Mouse (Mus musculus) C2C12 (cell line): ENCODE data around the gene Lpcat3.

ENCODE experiments used
- CTCF ChIP-seq: IDR thresholded peaks from one replicate; pipeline ENCODE4 v1.5.1; 2011; ENCODE audit not compliant: control insufficient read depth, insufficient read depth, insufficient read length
- MYOG ChIP-seq: IDR thresholded peaks from one replicate; pipeline ENCODE4 v1.6.1; 2011; ENCODE audit not compliant: control insufficient read depth, insufficient read length; ENCODE audit errors: extremely low read depth
- USF1 ChIP-seq: IDR thresholded peaks from one replicate; pipeline ENCODE4 v1.6.1; 2011; ENCODE audit warnings: low read depth, mild to moderate bottlenecking, control low read depth, moderate library complexity

DNA sequence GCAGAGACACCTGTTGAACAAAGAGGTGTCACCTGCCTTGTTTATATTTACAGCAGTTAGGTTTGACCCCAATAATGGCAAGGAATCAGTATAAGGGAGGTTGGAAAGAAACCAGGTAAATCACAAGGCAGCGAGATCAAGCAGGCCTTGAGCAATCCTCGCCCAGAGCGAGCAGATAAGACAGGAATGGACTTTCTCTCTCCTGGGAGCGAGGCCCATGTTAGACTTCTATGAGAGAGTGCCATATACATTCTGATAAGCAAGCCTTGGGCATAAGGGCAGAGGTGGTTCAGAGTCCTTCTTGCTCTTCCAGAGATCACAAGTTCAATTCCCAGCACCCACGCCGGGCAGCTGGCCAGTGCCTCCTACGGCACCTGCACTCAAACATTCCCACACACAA lies 15.9 kb downstream of the Lpcat3 start:
- no peak for TF ChIP-seq CTCF
- TF ChIP-seq USF1 = no peak
- TF ChIP-seq MYOG = no peak
